Mouse (Mus musculus) liver, adult 2 months (tissue): ENCODE measurements around the gene Dusp16.

ENCODE experiments used
- CTCF ChIP-seq: fragments of 200-500 bp; IDR thresholded peaks from 2 replicates; pipeline ENCODE4 v1.5.1; 2011; ENCODE audit warnings: low read depth, low read length, control low read depth
- POLR2A ChIP-seq: fragments of 200-500 bp; IDR thresholded peaks from 2 replicates; pipeline ENCODE4 v1.6.1; 2011; ENCODE audit warnings: low read length, control low read depth; ENCODE audit not compliant: insufficient read depth; ENCODE audit errors: extremely low read depth

GRCm38 (mm10) chr6:134710020-134710419 is 82.4 kb downstream of the Dusp16 start:
- no peak for TF ChIP-seq POLR2A
- TF ChIP-seq CTCF = no peak
